Mouse (Mus musculus) intestine, embryonic 14.5 days (tissue): Measurements from ENCODE around the gene Sh2d3c. TPM values are rescaled to one million over a fixed set of nuclear protein-coding genes. Genes with fewer than 3 reads are reported as not detected.

Experiments used
- ATAC-seq: fragments of 200-750 bp; cut with Nextera tagmentation; replicated peaks from 2 replicates; pipeline ENCODE4 v1.8.0; 2017; ENCODE audit warnings: low read depth, moderate number of reproducible peaks, moderate TSS enrichment, moderate library complexity; ENCODE audit not compliant: low FRiP score, low TSS enrichment
- DNase-seq: peaks from one replicate; pipeline ENCODE4 v3.0.0-alpha.2; 2018; ENCODE audit warnings: low spot score
- H3K27ac ChIP-seq: fragments of 300-500 bp; sonication (generic); 2 replicates; pipeline ENCODE4 v1.5.1; 2014; ENCODE audit warnings: low read depth, mild to moderate bottlenecking, control low read depth
- H3K27me3 ChIP-seq: fragments of 300-500 bp; sonication (generic); replicated peaks from 2 replicates; pipeline ENCODE4 v1.6.1; 2014; ENCODE audit warnings: low read length, control low read depth; ENCODE audit not compliant: control insufficient read depth, insufficient read depth
- H3K36me3 ChIP-seq: fragments of 300-500 bp; sonication (generic); 2 replicates; pipeline ENCODE4 v1.6.1; 2014; ENCODE audit warnings: low read length, control low read depth; ENCODE audit not compliant: control insufficient read depth, insufficient read depth
- H3K4me1 ChIP-seq: fragments of 300-500 bp; sonication (generic); replicated peaks from 2 replicates; pipeline ENCODE4 v1.6.1; 2014; ENCODE audit warnings: low read length, control low read depth, mixed read lengths; ENCODE audit not compliant: control insufficient read depth, insufficient read depth
- H3K4me2 ChIP-seq: fragments of 300-500 bp; sonication (generic); 2 replicates; pipeline ENCODE4 v1.6.1; 2014; ENCODE audit warnings: low read length
- H3K4me3 ChIP-seq: fragments of 300-500 bp; sonication (generic); 2 replicates; pipeline ENCODE4 v1.5.1; 2014; ENCODE audit warnings: low read depth, low read length, control low read depth, mixed read lengths
- H3K9ac ChIP-seq: fragments of 300-500 bp; sonication (generic); 2 replicates; pipeline ENCODE4 v1.6.1; 2014; ENCODE audit warnings: mild to moderate bottlenecking, low read length
- H3K9me3 ChIP-seq: fragments of 300-500 bp; sonication (generic); 2 replicates; pipeline ENCODE4 v1.6.1; 2016; ENCODE audit warnings: low read length, control low read depth; ENCODE audit not compliant: control insufficient read depth
- WGBS: fragments of 180-500 bp; shearing (Covaris S2); extraction: QIAGEN DNeasy Blood & Tissue Kit; methylation state at CpG from one replicate; pipeline ENCODE4 v1.1.7; 2014; 5-methylcytosine and 5-hydroxymethylcytosine counted together
- polyA plus RNA-seq: library from polyadenylated mRNA; unstranded; fragments of >200 nt; fragmentation: Nextera tagmentation; extraction: Ambion mirVana; gene quantifications from 2 replicates; pipeline ENCODE4 v1.2.1, GENCODE M21; 2014

Sh2d3c gene
- polyA plus RNA-seq, 1 experiment from 2014 or later, result 32.5 TPM

DNA sequence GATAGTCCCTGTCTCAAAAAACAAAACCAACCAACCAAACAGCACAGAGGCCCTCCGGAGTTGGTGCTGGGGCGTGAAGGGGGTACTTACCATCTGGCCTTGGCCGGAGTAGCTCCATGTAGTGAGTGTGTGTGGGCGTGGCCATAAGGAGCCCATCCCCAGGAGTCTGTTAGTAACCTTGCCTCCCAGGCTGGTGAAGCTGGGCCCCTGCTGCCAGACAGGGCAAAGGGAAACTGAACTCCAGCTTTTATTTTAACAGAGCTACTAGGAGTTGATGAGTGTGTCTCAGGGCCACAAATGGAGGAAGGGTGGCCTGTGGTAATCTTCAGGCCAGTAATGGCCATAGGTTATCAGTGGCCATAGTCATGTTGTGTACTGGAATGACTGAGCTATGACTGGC lies 13.6 kb downstream of the Sh2d3c start:
- WGBS, result 45% methylated on average over 4 of the region's 4 CpGs
- H3K4me1 ChIP-seq, result peaks cover 30% of the 10 kb centered on the region
- H3K9me3 ChIP-seq, result no peaks in the 10 kb centered on the region
- no peaks in the 10 kb centered on the region for H3K27me3 ChIP-seq
- no peak overlapping the region for H3K9ac ChIP-seq
- H3K27ac ChIP-seq, result 0 out of 2 replicates have a peak overlapping the region, but pooled peaks have one; percentile 17
- no peak for ATAC-seq
- DNase-seq, result no peak
- H3K4me2 ChIP-seq, result no peak overlapping the region
- no peak overlapping the region for H3K4me3 ChIP-seq
- H3K36me3 ChIP-seq, result peaks cover 4% of the 10 kb centered on the region

DNA sequence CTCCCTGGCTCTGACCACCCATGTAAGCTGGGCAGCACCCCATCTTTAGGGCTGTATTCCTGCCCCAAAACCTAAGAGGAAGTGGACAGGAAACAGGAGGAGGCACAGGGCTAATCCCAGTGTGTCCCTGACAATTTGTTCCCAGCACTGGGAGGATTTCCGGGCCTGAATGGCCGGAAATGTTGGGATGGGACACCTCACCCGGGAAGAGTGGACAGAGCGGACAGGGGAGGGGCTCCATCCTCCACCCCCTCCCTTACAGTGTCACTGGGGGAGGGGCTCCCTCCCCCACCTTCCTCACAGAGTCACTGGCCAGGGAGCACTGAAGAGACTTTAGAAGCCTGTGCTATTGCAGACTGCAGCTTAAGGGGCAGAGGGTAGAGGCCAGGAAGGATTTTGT lies 14.1 kb downstream of the Sh2d3c start:
- H3K36me3 ChIP-seq, result peaks cover 4% of the 10 kb centered on the region
- 47% methylated on average over 4 of the region's 4 CpGs for WGBS
- no peaks in the 10 kb centered on the region for H3K9me3 ChIP-seq
- DNase-seq, result no peak
- H3K9ac ChIP-seq, result no peak overlapping the region
- H3K27ac ChIP-seq, result no peak overlapping the region
- H3K27me3 ChIP-seq, result no peaks in the 10 kb centered on the region
- H3K4me3 ChIP-seq, result no peak overlapping the region
- H3K4me1 ChIP-seq, result peaks cover 30% of the 10 kb centered on the region
- no peak overlapping the region for H3K4me2 ChIP-seq
- no peak for ATAC-seq

DNA sequence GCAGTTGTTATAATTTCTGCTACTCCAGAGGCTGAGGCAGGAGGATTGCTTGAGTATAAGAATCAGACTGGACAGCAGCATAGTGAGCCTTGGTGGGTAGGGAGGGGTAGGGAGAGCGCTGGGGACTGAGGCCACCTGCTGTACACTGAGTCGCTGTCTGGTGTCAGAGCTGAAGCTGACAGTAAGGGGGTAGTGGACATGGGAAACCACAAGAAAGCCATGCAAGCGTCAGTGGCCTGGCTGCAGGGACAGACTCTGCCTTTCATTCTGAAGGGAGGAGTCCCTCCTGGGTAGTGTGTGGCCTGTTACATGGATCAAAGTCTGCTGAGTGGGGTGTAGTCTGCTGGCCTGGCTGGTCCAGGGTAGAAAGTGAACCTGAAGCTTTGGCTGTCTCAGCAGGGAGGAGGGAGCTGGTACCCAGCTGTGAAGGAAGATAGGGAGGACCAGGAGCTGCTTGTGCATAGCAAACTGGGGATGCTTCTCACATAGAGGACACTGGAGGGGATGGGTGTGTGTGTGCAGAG lies 15.5 kb downstream of the Sh2d3c start:
- peaks cover 25% of the 10 kb centered on the region for H3K4me1 ChIP-seq
- ATAC-seq, result no peak
- DNase-seq, result no peak
- peaks cover 8% of the 10 kb centered on the region; the same call in 1 of the 2 replicates for H3K27me3 ChIP-seq
- peaks cover 4% of the 10 kb centered on the region for H3K36me3 ChIP-seq
- no peak overlapping the region for H3K9ac ChIP-seq
- WGBS, result 55% methylated on average over 3 of the region's 3 CpGs
- no peaks in the 10 kb centered on the region for H3K9me3 ChIP-seq
- H3K27ac ChIP-seq, result no peak overlapping the region
- H3K4me3 ChIP-seq, result no peak overlapping the region
- no peak overlapping the region for H3K4me2 ChIP-seq

DNA sequence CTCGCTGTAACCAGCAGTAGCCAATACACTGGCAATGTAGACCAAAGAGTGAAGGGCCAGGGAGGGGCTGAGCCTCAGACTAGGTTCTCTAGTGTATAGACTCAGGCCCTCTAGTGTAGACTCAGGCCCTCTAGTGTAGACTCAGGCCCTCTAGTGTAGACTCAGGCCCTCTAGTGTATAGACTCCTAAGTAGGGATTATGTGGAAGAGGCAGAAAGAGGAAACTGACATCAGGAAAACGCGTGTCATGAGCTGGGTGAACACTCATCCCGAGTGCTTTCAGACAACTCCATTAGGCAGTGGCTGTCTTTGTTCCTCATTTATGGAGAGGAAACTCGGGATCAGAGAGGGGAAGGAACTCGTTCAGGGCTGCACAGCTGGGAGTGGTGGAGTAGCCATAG lies 16.2 kb downstream of the Sh2d3c start:
- Histone ChIP-seq H3K27ac (no peak overlapping the region), H3K4me3 (no peak overlapping the region), H3K4me2 (no peak overlapping the region), H3K36me3 (peaks cover 4% of the 10 kb centered on the region), H3K4me1 (peaks cover 25% of the 10 kb centered on the region), H3K9me3 (no peaks in the 10 kb centered on the region), H3K9ac (no peak overlapping the region), H3K27me3 (peaks cover 14% of the 10 kb centered on the region; the same call in 1 of the 2 replicates)
- WGBS, result 63% methylated on average over 6 of the region's 6 CpGs
- DNase-seq, result no peak
- ATAC-seq, result no peak

DNA sequence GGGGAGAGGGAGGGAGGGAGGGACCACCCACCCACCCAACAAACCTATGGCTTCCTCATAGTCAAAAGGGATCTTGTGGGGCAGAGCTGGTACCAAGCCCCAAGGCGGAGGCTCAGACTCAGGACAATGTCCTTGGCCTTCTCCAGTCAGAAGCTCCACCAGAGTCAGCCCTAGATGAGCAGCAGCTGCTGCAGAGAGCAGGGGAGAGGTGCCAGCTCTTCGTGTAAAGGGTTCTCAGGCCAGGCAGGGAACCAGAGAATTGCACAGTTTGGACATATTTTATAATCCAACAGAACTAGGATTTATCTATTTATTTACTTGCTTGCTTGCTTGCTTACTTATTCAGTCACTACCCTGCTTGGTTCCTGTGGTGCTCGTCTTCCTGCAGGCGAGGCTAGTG lies 18.5 kb downstream of the Sh2d3c start:
- H3K4me3 ChIP-seq, result no peak overlapping the region
- ATAC-seq (no peak), DNase-seq (no peak)
- no peak overlapping the region for H3K9ac ChIP-seq
- no peaks in the 10 kb centered on the region for H3K9me3 ChIP-seq
- H3K4me2 ChIP-seq, result no peak overlapping the region
- peaks cover 4% of the 10 kb centered on the region for H3K36me3 ChIP-seq
- H3K27ac ChIP-seq, result no peak overlapping the region
- peaks cover 23% of the 10 kb centered on the region for H3K27me3 ChIP-seq
- peaks cover 18% of the 10 kb centered on the region for H3K4me1 ChIP-seq
- 68% methylated on average over 4 of the region's 4 CpGs for WGBS

DNA sequence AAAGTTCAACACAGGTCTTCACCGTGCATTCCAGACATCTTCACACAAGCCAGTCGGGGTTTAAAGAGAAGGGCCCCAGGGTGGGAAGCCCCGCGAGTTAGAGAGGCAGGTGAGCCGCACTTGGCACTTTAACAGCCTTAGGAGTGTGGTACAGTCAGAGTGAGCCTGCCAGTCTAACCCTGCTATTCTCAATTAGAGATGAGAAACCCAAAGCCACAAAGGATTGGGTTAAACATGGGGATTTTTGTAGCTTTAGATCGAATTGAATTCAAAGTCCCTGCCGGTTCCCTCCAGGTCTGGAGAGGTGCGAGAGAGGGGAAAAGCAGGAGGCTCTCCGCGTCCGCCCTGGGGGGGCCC lies 20.0 kb downstream of the Sh2d3c start, which contains the start of gene 6330409D20Rik:
TSS of gene 6330409D20Rik (minus strand) at position 101 of the 357 bp plus-strand sequence.
- Histone ChIP-seq H3K9ac (peak within 1 kb of the TSS; percentile 38), H3K27me3 (peaks cover 23% of the 10 kb centered on the region), H3K4me3 (peak within 1 kb of the TSS; percentile 46), H3K4me2 (peak within 1 kb of the TSS; percentile 86), H3K9me3 (no peaks in the 10 kb centered on the region), H3K4me1 (peaks cover 13% of the 10 kb centered on the region), H3K27ac (no peak within 1 kb of the TSS; the same call in 1 of the 2 replicates), H3K36me3 (peaks cover 17% of the 10 kb centered on the region)
- no peak for DNase-seq
- ATAC-seq, result 0 out of 2 replicates have a peak, but pooled peaks have one; percentile 2
- WGBS, result 5% methylated on average over 11 of the region's 11 CpGs

DNA sequence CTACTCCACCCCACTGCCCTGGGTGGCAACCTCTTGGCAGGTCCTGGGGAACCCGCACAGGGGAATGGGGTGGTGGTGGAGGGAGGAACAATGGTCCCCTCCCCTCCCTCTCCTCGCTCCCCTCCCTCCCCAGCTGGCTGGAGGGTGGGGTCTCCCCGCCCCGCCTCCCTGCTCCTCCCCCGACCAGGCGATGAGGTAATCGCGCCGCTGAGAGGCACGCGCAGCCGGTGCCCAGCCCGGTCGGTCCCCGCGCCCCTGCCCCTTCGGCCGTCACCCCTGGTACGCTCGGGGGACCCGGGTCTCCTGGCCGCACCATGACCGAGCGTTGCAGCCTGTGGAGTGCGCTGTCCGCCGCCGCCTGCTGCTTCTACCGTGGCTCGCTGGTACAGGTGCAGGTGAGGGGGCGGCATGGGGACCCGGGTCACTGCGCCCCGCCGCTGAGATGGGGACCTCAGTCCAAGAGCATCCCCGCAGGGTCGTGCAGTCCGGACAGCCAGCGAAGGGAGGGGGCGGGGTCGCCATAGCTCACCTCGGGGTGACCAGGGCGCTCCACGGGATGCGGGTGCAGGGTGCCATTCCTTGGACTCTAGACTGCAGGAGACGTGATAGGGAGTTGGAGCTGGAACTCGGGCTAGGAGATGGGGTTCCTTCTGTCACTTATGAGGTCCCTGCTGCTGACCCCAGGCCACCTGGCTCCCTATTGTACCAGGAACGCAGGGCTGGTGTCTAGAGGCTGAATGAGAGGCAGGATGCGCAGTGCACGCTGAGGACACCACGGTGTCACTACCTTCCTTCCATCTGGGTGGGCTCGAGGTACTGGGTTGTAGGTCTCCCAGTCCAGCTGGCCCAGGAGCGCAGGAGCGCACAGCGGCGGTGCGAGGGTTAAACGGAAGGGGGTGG lies 20.7 kb downstream of the Sh2d3c start:
- ATAC-seq (peak; percentile 54), DNase-seq (peak; percentile 77)
- Histone ChIP-seq H3K4me1 (peaks cover 13% of the 10 kb centered on the region), H3K36me3 (peaks cover 23% of the 10 kb centered on the region), H3K27me3 (peaks cover 23% of the 10 kb centered on the region), H3K9ac (peak overlapping the region; percentile 38), H3K9me3 (no peaks in the 10 kb centered on the region), H3K4me2 (peak overlapping the region; percentile 86), H3K4me3 (peak overlapping the region; percentile 46), H3K27ac (no peak overlapping the region; the same call in 1 of the 2 replicates)
- WGBS, result 6% methylated on average over 55 of the region's 58 CpGs

DNA sequence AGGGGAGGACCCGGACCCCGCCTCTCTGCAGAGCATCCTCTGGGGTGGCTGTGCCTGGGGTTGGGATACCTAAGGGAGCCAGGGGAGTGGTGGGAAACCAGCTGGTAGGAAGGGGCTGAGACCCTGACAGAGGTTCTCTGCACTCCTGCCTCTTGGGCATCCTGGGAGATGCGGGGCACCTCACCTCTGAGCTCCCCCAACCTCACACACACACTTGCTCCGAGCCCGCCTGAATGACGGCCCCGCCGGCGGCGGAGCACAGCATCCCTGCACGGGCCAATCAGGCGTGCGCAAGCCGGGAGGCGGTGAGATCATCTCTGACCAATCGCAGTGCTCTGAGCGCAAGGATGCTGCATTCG lies 21.3 kb downstream of the Sh2d3c start:
- peak; percentile 74 for ATAC-seq
- peaks cover 29% of the 10 kb centered on the region for H3K36me3 ChIP-seq
- H3K4me1 ChIP-seq, result peaks cover 13% of the 10 kb centered on the region
- WGBS, result 15% methylated on average over 18 of the region's 18 CpGs
- peak overlapping the region; percentile 86 for H3K4me2 ChIP-seq
- H3K27me3 ChIP-seq, result peaks cover 23% of the 10 kb centered on the region
- no peaks in the 10 kb centered on the region for H3K9me3 ChIP-seq
- peak overlapping the region; percentile 46 for H3K4me3 ChIP-seq
- no peak for DNase-seq
- no peak overlapping the region for H3K27ac ChIP-seq
- no peak overlapping the region for H3K9ac ChIP-seq
